Mouse (Mus musculus) E14TG2a.4 (cell line): ENCODE results near the gene Iqschfp.

Experiments
- CTCF ChIP-seq: conservative IDR thresholded peaks from 2 replicates; pipeline ENCODE4 v1.5.1; 2014; ENCODE audit warnings: low read length
- NANOG ChIP-seq: IDR thresholded peaks from 2 replicates; pipeline ENCODE4 v1.6.1; 2014; ENCODE audit warnings: borderline replicate concordance, low read length, mixed read lengths
- POU5F1 ChIP-seq: IDR thresholded peaks from 2 replicates; pipeline ENCODE4 v1.6.1; 2014; ENCODE audit warnings: low read length, borderline replicate concordance

GRCm38 (mm10) chr3:68388023-68388422 is 496.0 kb downstream of the Iqschfp start:
- no peak for TF ChIP-seq CTCF
- no peak for TF ChIP-seq POU5F1
- TF ChIP-seq NANOG, result no peak
